Mouse (Mus musculus) urinary bladder, postnatal 14 days (tissue): ENCODE measurements around the gene Fyco1.
"Not testable (repeated sequence)": the region's sequence is repeated elsewhere in the genome, so short reads cannot be mapped to it uniquely, and the experiment has no call there.

ENCODE experiments used
- DNase-seq: peaks from one replicate; pipeline ENCODE4 v3.0.0; 2021; ENCODE audit warnings: low spot score

The Fyco1 gene

GRCm38 (mm10) chr9:123814821-123815220 lies 36.9 kb downstream of the Fyco1 start:
- DNase-seq, result no peak

- DNase-seq, result no peak
These were observed 37.4 kb downstream of the Fyco1 start for GRCm38 (mm10) chr9:123814326-123814725.

- no peak for DNase-seq
These were observed 39.9 kb downstream of the Fyco1 start for GRCm38 (mm10) chr9:123811831-123812230.

- DNase-seq, result no peak
These were observed 43.1 kb downstream of the Fyco1 start for GRCm38 (mm10) chr9:123808583-123808982.

- no peak for DNase-seq
These were observed 45.4 kb downstream of the Fyco1 start, which contains the start of gene Cxcr6 for GRCm38 (mm10) chr9:123806267-123806666. Gene Cxcr6, plus strand, starts transcription at chr9:123806475.

- DNase-seq, result no peak
These were observed 46.5 kb downstream of the Fyco1 start for GRCm38 (mm10) chr9:123805241-123805640.

GRCm38 (mm10) chr9:123802896-123803295 lies 48.8 kb downstream of the Fyco1 start:
- no peak for DNase-seq

GRCm38 (mm10) chr9:123802421-123802820 lies 49.3 kb downstream of the Fyco1 start:
- no peak for DNase-seq

GRCm38 (mm10) chr9:123801527-123801926 lies 50.2 kb downstream of the Fyco1 start:
- no peak for DNase-seq

GRCm38 (mm10) chr9:123796174-123796573 lies 55.5 kb downstream of the Fyco1 start:
- peak; percentile 33 for DNase-seq

- DNase-seq, result no peak
These were observed 62.7 kb downstream of the Fyco1 start for GRCm38 (mm10) chr9:123788855-123789529.

GRCm38 (mm10) chr9:123773299-123773698 lies 78.4 kb downstream of the Fyco1 start:
- not testable (repeated sequence) for DNase-seq

- no peak for DNase-seq
These were observed 82.2 kb downstream of the Fyco1 start for GRCm38 (mm10) chr9:123769532-123769931.

GRCm38 (mm10) chr9:123768443-123768842 lies 83.3 kb downstream of the Fyco1 start:
- no peak for DNase-seq

- DNase-seq, result no peak
These were observed 84.7 kb downstream of the Fyco1 start for GRCm38 (mm10) chr9:123766996-123767395.

- no peak for DNase-seq
These were observed 87.9 kb downstream of the Fyco1 start for GRCm38 (mm10) chr9:123763771-123764170.

- DNase-seq, result no peak
These were observed 88.8 kb downstream of the Fyco1 start for GRCm38 (mm10) chr9:123762886-123763285.

GRCm38 (mm10) chr9:123760806-123761205 lies 90.9 kb downstream of the Fyco1 start:
- DNase-seq, result no peak

GRCm38 (mm10) chr9:123758645-123759044 lies 93.1 kb downstream of the Fyco1 start:
- DNase-seq, result no peak

- DNase-seq, result no peak
These were observed 93.5 kb downstream of the Fyco1 start for GRCm38 (mm10) chr9:123758156-123758555.

- DNase-seq, result no peak
These were observed 94.4 kb downstream of the Fyco1 start for GRCm38 (mm10) chr9:123757326-123757725.

GRCm38 (mm10) chr9:123756752-123757151 lies 94.9 kb downstream of the Fyco1 start:
- no peak for DNase-seq

- DNase-seq, result no peak
These were observed 97.4 kb downstream of the Fyco1 start for GRCm38 (mm10) chr9:123754333-123754732.

- DNase-seq, result not testable (repeated sequence)
These were observed 102.0 kb downstream of the Fyco1 start for GRCm38 (mm10) chr9:123749687-123750086.
